Mouse (Mus musculus) cortical plate, adult 2 months (tissue): ENCODE data around the gene Cntnap4.

Experiments
- CTCF ChIP-seq: fragments of 200-500 bp; IDR thresholded peaks from 2 replicates; pipeline ENCODE4 v1.5.1; 2011; ENCODE audit warnings: mild to moderate bottlenecking, control low read depth, low read length; ENCODE audit not compliant: insufficient read depth; ENCODE audit errors: extremely low read depth
- POLR2A ChIP-seq: fragments of 200-500 bp; IDR thresholded peaks from 2 replicates; pipeline ENCODE4 v1.6.1; 2011; ENCODE audit warnings: mild to moderate bottlenecking, low read length, control low read depth; ENCODE audit not compliant: insufficient read depth; ENCODE audit errors: extremely low read depth

DNA sequence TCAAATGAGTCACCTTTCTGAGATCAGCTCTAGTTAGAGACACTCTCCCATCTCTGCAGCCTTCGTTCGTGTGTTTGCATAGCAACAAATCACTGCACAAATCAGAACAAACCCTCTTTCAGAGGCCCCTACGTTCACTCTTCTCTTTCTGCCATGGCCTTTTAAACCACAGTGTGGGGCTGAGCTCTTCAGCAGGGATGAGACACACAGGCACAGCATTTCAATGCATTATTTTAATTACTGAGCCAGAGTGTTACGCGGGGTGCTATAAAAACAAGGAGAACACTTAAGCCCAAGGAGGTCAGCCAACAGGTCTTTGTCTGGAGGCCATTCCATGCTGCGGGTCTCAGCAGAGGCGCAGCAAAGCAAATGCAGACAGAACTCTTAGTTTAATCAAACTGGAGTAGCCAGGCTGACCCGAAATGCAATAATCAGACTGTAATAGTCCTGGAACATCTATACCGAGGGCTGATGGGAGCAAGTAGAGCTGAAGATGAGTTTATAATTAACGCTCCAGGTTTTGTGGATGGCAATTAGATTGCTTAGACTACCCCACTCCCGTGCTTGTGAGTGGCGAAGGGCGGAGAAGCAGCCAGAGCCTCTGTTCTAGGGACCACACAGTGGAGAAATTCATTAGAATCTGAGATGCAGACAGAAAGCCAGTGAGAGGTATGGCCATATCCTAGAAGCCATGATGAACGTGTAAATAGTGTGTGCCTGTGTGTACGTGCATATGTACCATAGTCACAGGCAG, 26.4 kb downstream of the Cntnap4 start:
- no peak for TF ChIP-seq POLR2A
- no peak for TF ChIP-seq CTCF
